Mouse (Mus musculus): ENCODE data around the gene Akap6.
A peak's percentile ranks its signal among the peaks of the same experiment; 100 is the strongest.

Akap6 gene

GRCm38 (mm10) chr12:52774382-52774781 lies 75.2 kb downstream of the Akap6 start:
- DNase-seq (ENCODE audit: extremely low read depth, low read depth, low spot score), result no peak

- DNase-seq (ENCODE audit: extremely low read depth, low read depth, low spot score), result no peak
Observed at GRCm38 (mm10) chr12:52780216-52780615, 81.0 kb downstream of the Akap6 start.

- DNase-seq (ENCODE audit: extremely low read depth, low read depth, low spot score), result no peak
Observed at GRCm38 (mm10) chr12:52781066-52781465, 81.9 kb downstream of the Akap6 start.

- DNase-seq (ENCODE audit: extremely low read depth, low read depth, low spot score), result no peak
Observed at GRCm38 (mm10) chr12:52782902-52783441, 83.8 kb downstream of the Akap6 start.

- DNase-seq (ENCODE audit: extremely low read depth, low read depth, low spot score), result no peak
Observed at GRCm38 (mm10) chr12:52785217-52785616, 86.0 kb downstream of the Akap6 start.

GRCm38 (mm10) chr12:52790350-52790768 lies 91.2 kb downstream of the Akap6 start:
- DNase-seq (ENCODE audit: extremely low read depth, low read depth, low spot score), result no peak

GRCm38 (mm10) chr12:52794131-52794530 lies 94.9 kb downstream of the Akap6 start:
- DNase-seq (ENCODE audit: extremely low read depth, low read depth, low spot score), result no peak

GRCm38 (mm10) chr12:52795551-52796470 lies 96.6 kb downstream of the Akap6 start:
- DNase-seq (ENCODE audit: extremely low read depth, low read depth, low spot score), result no peak

- DNase-seq (ENCODE audit: extremely low read depth, low read depth, low spot score), result no peak
Observed at GRCm38 (mm10) chr12:52796471-52796795, 97.2 kb downstream of the Akap6 start.

- no peak for DNase-seq (ENCODE audit: extremely low read depth, low read depth, low spot score)
Observed at GRCm38 (mm10) chr12:52799717-52800116, 100.5 kb downstream of the Akap6 start.

GRCm38 (mm10) chr12:52806273-52806672 lies 107.1 kb downstream of the Akap6 start:
- DNase-seq (ENCODE audit: extremely low read depth, low read depth, low spot score), result no peak

- DNase-seq (ENCODE audit: extremely low read depth, low read depth, low spot score), result no peak
Observed at GRCm38 (mm10) chr12:52818588-52818987, 119.4 kb downstream of the Akap6 start.

GRCm38 (mm10) chr12:52824774-52825173 lies 125.6 kb downstream of the Akap6 start:
- no peak for DNase-seq (ENCODE audit: extremely low read depth, low read depth, low spot score)

GRCm38 (mm10) chr12:52828944-52829736 lies 130.0 kb downstream of the Akap6 start:
- DNase-seq (ENCODE audit: extremely low read depth, low read depth, low spot score), result no peak

- no peak for DNase-seq (ENCODE audit: extremely low read depth, low read depth, low spot score)
Observed at GRCm38 (mm10) chr12:52831782-52832181, 132.6 kb downstream of the Akap6 start.

- no peak for DNase-seq (ENCODE audit: extremely low read depth, low read depth, low spot score)
Observed at GRCm38 (mm10) chr12:52832230-52832629, 133.0 kb downstream of the Akap6 start.

GRCm38 (mm10) chr12:52833141-52833540 lies 134.0 kb downstream of the Akap6 start:
- DNase-seq (ENCODE audit: extremely low read depth, low read depth, low spot score), result no peak

GRCm38 (mm10) chr12:52834074-52834473 lies 134.9 kb downstream of the Akap6 start:
- DNase-seq (ENCODE audit: extremely low read depth, low read depth, low spot score), result no peak

GRCm38 (mm10) chr12:52834781-52835279 lies 135.6 kb downstream of the Akap6 start:
- no peak for DNase-seq (ENCODE audit: extremely low read depth, low read depth, low spot score)

GRCm38 (mm10) chr12:52835291-52835742 lies 136.1 kb downstream of the Akap6 start:
- no peak for DNase-seq (ENCODE audit: extremely low read depth, low read depth, low spot score)

GRCm38 (mm10) chr12:52835914-52836546 lies 136.8 kb downstream of the Akap6 start:
- peak; percentile 81 for DNase-seq (ENCODE audit: extremely low read depth, low read depth, low spot score)
